Mouse (Mus musculus) stomach, embryonic 14.5 days (tissue): ENCODE measurements around the gene Scn4b. TPM values are rescaled to one million over a fixed set of nuclear protein-coding genes. Genes with fewer than 3 reads are reported as not detected.

Experiments
- ATAC-seq: fragments of 200-750 bp; cut with Nextera tagmentation; 2 replicates; pipeline ENCODE4 v1.8.0; 2017; ENCODE audit warnings: low read depth, moderate TSS enrichment; ENCODE audit not compliant: insufficient number of reproducible peaks, insufficient read depth, low FRiP score
- H3K27ac ChIP-seq: fragments of 300-500 bp; sonication (generic); 2 replicates; pipeline ENCODE4 v1.5.1; 2014; ENCODE audit warnings: mild to moderate bottlenecking, low read length, moderate library complexity, mixed read lengths
- H3K27me3 ChIP-seq: fragments of 300-500 bp; sonication (generic); 2 replicates; pipeline ENCODE4 v1.6.1; 2014; ENCODE audit warnings: low read length, control low read depth, mixed read lengths; ENCODE audit not compliant: control insufficient read depth, insufficient read depth
- H3K36me3 ChIP-seq: fragments of 300-500 bp; sonication (generic); 2 replicates; pipeline ENCODE4 v1.6.1; 2014; ENCODE audit warnings: mild to moderate bottlenecking, control low read depth, low read length, moderate library complexity, mixed read lengths; ENCODE audit not compliant: control insufficient read depth, insufficient read depth
- H3K4me1 ChIP-seq: fragments of 300-500 bp; sonication (generic); 2 replicates; pipeline ENCODE4 v1.6.1; 2014; ENCODE audit warnings: low read length, control low read depth, mixed read lengths; ENCODE audit not compliant: control insufficient read depth, insufficient read depth
- H3K4me2 ChIP-seq: fragments of 300-500 bp; sonication (generic); replicated peaks from 2 replicates; pipeline ENCODE4 v1.6.1; 2014; ENCODE audit warnings: low read depth, low read length, control low read depth
- H3K4me3 ChIP-seq: fragments of 300-500 bp; sonication (generic); 2 replicates; pipeline ENCODE4 v1.5.1; 2014; ENCODE audit warnings: low read depth, low read length, control low read depth
- H3K9ac ChIP-seq: fragments of 300-500 bp; sonication (generic); replicated peaks from 2 replicates; pipeline ENCODE4 v1.6.1; 2014; ENCODE audit warnings: low read depth, mild to moderate bottlenecking, control low read depth, low read length, moderate library complexity, mixed read lengths
- H3K9me3 ChIP-seq: fragments of 300-500 bp; sonication (generic); 2 replicates; pipeline ENCODE4 v1.6.1; 2016; ENCODE audit warnings: low read depth, low read length, control low read depth; ENCODE audit not compliant: control insufficient read depth
- WGBS: fragments of 180-500 bp; shearing (Covaris S2); extraction: QIAGEN DNeasy Blood & Tissue Kit; methylation state at CpG from one replicate; pipeline ENCODE4 v1.1.7; 2014; 5-methylcytosine and 5-hydroxymethylcytosine counted together
- polyA plus RNA-seq: library from polyadenylated mRNA; unstranded; fragments of >200 nt; fragmentation: Nextera tagmentation; extraction: Ambion mirVana; gene quantifications from 2 replicates; pipeline ENCODE4 v1.2.1, GENCODE M21; 2014

Scn4b gene
- polyA plus RNA-seq, 1 experiment from 2014 or later, result not detected

DNA sequence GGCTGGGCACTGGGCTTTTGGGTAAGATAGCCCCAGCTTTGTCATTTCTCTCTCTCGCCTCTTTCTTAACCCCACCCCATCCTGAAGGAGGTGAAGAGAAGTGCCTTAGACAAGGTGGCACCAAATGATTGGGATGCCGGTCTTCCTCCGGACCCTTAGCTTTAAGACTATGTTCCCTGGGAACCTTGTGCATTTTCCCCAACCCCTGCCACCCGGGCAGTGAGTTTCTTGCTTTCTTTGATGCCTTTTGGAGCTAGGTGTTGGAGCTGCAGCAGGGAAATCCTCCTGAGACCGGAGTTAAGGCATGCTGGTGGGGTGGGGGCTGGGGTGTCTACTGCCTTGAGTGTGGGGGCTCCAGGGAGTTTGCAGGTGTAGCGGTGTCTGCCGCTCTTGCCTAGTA lies 887 bp downstream of the Scn4b start:
- H3K4me3 ChIP-seq, result peak overlapping the region; percentile 47
- peak overlapping the region; percentile 93 for H3K4me2 ChIP-seq
- peaks cover 25% of the 10 kb centered on the region for H3K27me3 ChIP-seq
- ATAC-seq, result no peak
- no peak overlapping the region; the same call in 1 of the 2 replicates for H3K9ac ChIP-seq
- H3K27ac ChIP-seq, result no peak overlapping the region
- no peaks in the 10 kb centered on the region for H3K36me3 ChIP-seq
- peaks cover 14% of the 10 kb centered on the region; the same call in 1 of the 2 replicates for H3K4me1 ChIP-seq
- WGBS, result 5% methylated on average over 7 of the region's 7 CpGs
- H3K9me3 ChIP-seq, result no peaks in the 10 kb centered on the region

- Histone ChIP-seq H3K4me2 (no peak overlapping the region), H3K9me3 (no peaks in the 10 kb centered on the region), H3K27ac (no peak overlapping the region), H3K27me3 (peaks cover 26% of the 10 kb centered on the region), H3K36me3 (no peaks in the 10 kb centered on the region), H3K9ac (no peak overlapping the region), H3K4me3 (no peak overlapping the region), H3K4me1 (peaks cover 13% of the 10 kb centered on the region; the same call in 1 of the 2 replicates)
- WGBS, result 64% methylated on average over 7 of the region's 7 CpGs
- no peak for ATAC-seq
Measured at GRCm38 (mm10) chr9:45140945-45141344, 2.8 kb downstream of the Scn4b start.

DNA sequence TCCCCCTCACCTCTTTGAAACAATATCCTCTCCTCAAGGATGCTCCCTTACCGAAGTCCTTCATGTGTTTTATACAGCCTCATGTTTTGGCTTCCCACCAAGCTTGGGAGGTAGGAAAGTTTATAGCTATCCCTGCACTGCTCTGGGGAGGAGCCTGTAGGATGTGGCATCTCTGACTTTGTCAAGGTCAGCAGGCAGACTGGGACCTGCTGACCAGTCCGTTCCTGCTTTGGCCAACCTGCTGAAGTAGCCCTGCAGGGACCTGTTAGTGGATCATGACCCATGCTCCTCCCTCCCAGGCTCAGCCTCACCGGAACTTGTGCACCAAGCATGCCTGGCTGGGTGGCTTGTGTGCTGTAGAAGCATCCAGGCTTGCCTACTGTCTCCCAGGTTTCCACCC lies 4.5 kb downstream of the Scn4b start:
- Histone ChIP-seq H3K27me3 (peaks cover 19% of the 10 kb centered on the region), H3K27ac (no peak overlapping the region), H3K4me1 (peaks cover 15% of the 10 kb centered on the region; the same call in 1 of the 2 replicates), H3K9me3 (no peaks in the 10 kb centered on the region), H3K36me3 (no peaks in the 10 kb centered on the region), H3K9ac (no peak overlapping the region), H3K4me2 (no peak overlapping the region), H3K4me3 (no peak overlapping the region)
- ATAC-seq, result no peak
- WGBS, result 52% methylated on average over 3 of the region's 3 CpGs

DNA sequence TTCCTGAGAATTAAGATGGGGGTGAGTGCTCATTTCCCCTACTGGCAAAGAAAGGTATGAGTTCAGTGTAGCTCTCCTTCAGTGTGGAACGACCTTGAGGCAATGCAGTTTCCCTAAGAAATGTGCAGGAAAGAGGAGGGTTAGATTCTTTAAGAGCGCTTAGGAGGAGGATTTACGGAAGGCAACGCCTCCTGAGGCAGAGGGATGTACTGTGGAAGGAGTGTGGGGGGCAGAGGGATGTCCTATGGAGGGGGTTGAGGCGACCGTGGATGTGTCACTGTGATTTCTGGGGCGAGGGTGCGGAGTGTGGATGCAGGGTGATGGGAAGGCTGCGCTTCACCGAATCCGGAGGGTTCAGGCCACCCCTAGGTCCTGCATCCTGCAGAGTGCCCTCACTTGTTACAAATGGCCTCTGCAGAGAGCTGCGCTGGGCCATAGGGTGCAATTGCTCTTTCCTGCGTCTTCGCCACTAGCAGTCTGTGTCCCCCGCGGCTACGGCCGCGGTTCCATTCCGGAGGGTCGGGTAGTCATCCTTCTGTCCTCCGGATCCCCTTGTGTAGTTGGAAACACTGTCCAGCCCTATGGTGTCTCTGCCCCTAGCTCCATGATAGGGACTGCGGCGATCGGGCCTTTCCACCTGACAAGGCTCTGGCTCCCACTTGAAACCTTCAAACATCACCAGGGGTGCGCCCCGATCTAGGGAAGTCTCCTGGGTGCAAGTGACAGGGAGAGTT lies 7.5 kb downstream of the Scn4b start:
- Histone ChIP-seq H3K27me3 (peaks cover 9% of the 10 kb centered on the region), H3K9ac (no peak overlapping the region), H3K27ac (no peak overlapping the region), H3K36me3 (no peaks in the 10 kb centered on the region), H3K9me3 (no peaks in the 10 kb centered on the region), H3K4me2 (peak overlapping the region; percentile 62), H3K4me3 (peak overlapping the region; percentile 30), H3K4me1 (0 out of 2 replicates have a peak, but pooled peaks cover 4% of the 10 kb centered on the region)
- 6% methylated on average over 27 of the region's 27 CpGs for WGBS
- no peak for ATAC-seq

GRCm38 (mm10) chr9:45146267-45146597 lies 8.0 kb downstream of the Scn4b start:
- Histone ChIP-seq H3K9ac (no peak overlapping the region), H3K4me1 (0 out of 2 replicates have a peak, but pooled peaks cover 4% of the 10 kb centered on the region), H3K4me3 (peak overlapping the region; percentile 30), H3K36me3 (no peaks in the 10 kb centered on the region), H3K27me3 (peaks cover 9% of the 10 kb centered on the region), H3K27ac (no peak overlapping the region), H3K9me3 (no peaks in the 10 kb centered on the region), H3K4me2 (peak overlapping the region; percentile 62)
- no peak for ATAC-seq
- WGBS, result 3% methylated on average over 5 of the region's 5 CpGs

GRCm38 (mm10) chr9:45150933-45151332 lies 12.7 kb downstream of the Scn4b start:
- Histone ChIP-seq H3K4me2 (no peak overlapping the region), H3K36me3 (no peaks in the 10 kb centered on the region), H3K4me3 (no peak overlapping the region), H3K9me3 (no peaks in the 10 kb centered on the region), H3K27me3 (no peaks in the 10 kb centered on the region), H3K27ac (no peak overlapping the region), H3K4me1 (0 out of 2 replicates have a peak, but pooled peaks cover 2% of the 10 kb centered on the region), H3K9ac (no peak overlapping the region)
- WGBS, result 53% methylated on average over 1 of the region's 1 CpGs
- no peak for ATAC-seq

DNA sequence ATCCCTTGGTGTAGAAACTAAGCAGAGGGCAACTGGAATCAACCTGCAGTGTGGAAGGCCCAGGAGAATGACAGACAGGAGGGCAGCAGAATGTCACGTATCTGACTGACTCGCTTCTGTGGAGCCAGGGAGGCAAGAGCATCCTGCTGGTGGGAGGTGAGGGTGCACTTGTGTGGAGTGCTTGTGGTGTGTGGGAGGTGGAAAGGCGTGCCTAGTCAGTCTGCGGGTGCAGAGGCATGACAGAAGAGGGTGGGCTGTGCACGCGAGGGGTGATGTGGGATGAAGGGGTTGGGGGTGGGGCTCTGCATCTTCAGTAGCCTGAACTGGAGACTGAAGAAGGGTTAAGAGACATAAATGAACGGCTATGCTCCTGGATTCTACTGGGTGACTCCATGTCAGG lies 15.2 kb downstream of the Scn4b start:
- Histone ChIP-seq H3K9me3 (no peaks in the 10 kb centered on the region), H3K4me1 (no peaks in the 10 kb centered on the region), H3K4me2 (no peak overlapping the region), H3K27ac (no peak overlapping the region), H3K9ac (no peak overlapping the region), H3K27me3 (no peaks in the 10 kb centered on the region), H3K4me3 (no peak overlapping the region), H3K36me3 (no peaks in the 10 kb centered on the region)
- WGBS, result 55% methylated on average over 7 of the region's 7 CpGs
- no peak for ATAC-seq

GRCm38 (mm10) chr9:45167903-45168302 lies 29.7 kb downstream of the Scn4b start:
- Histone ChIP-seq H3K4me2 (no peak overlapping the region), H3K9me3 (no peaks in the 10 kb centered on the region), H3K36me3 (no peaks in the 10 kb centered on the region), H3K4me3 (no peak overlapping the region), H3K27me3 (no peaks in the 10 kb centered on the region), H3K4me1 (no peaks in the 10 kb centered on the region), H3K9ac (no peak overlapping the region), H3K27ac (no peak overlapping the region)
- no peak for ATAC-seq
- 74% methylated on average over 5 of the region's 5 CpGs for WGBS

GRCm38 (mm10) chr9:45170150-45170549 lies 32.0 kb downstream of the Scn4b start:
- Histone ChIP-seq H3K27ac (no peak overlapping the region), H3K36me3 (no peaks in the 10 kb centered on the region), H3K9ac (no peak overlapping the region), H3K9me3 (no peaks in the 10 kb centered on the region), H3K4me1 (no peaks in the 10 kb centered on the region), H3K4me3 (no peak overlapping the region), H3K4me2 (no peak overlapping the region), H3K27me3 (no peaks in the 10 kb centered on the region)
- no peak for ATAC-seq
- 87% methylated on average over 5 of the region's 5 CpGs for WGBS
